Mouse (Mus musculus): Measurements from ENCODE around the gene Bclaf1. TPM values are rescaled to one million over a fixed set of nuclear protein-coding genes. Genes with fewer than 3 reads are reported as not detected.

Bclaf1 gene
- polyA plus RNA-seq, 1 experiment: 234 TPM

DNA sequence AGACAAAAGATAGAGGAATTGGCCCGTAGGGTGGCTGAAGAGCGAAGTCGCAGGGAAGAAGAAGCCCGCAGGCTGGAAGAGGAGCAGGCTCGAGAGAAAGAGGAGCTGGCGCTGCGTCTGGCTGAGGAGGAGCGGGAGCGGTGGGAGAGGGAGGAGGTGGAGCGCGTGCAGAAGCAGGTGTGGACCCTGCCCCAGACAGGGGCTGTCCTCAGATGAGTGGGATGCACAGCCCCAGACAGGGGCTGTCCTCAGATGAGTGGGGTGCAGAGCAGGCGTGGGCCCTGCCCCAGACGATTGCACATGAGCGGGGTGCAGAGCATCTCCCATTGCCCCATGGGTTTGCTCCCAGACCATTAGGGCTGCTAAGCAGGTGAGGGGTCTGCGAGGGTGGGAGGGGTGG lies 39.0 kb upstream of the Bclaf1 start:
- no peak overlapping the region for H3K27ac ChIP-seq (ENCODE audit: insufficient read depth, low read length)
- no peak overlapping the region for H3K9ac ChIP-seq (ENCODE audit: low read depth, poor library complexity, severe bottlenecking)
- TF ChIP-seq CTCF (IDR thresholded peaks at IDR 0.05; ENCODE audit: low read depth, low read length): no peak
- no peak for TF ChIP-seq EP300 (IDR thresholded peaks at IDR 0.05; ENCODE audit: insufficient read depth, low read depth, low read length)
- TF ChIP-seq POLR2A (IDR thresholded peaks at IDR 0.05; ENCODE audit: insufficient read depth, low read length): no peak
- H3K9me3 ChIP-seq (replicated peaks; ENCODE audit: control insufficient read depth, insufficient read depth, low read length, poor library complexity, severe bottlenecking): no peaks in the 10 kb centered on the region
- H3K4me3 ChIP-seq (ENCODE audit: low read depth, low read length): no peak overlapping the region
- peaks cover 30% of the 10 kb centered on the region for H3K36me3 ChIP-seq (ENCODE audit: control insufficient read depth, insufficient read depth, low read length, poor library complexity, severe bottlenecking)
- H3K27me3 ChIP-seq (ENCODE audit: control insufficient read depth, insufficient read depth, low read length, poor library complexity, severe bottlenecking): no peaks in the 10 kb centered on the region
- no peaks in the 10 kb centered on the region for H3K4me1 ChIP-seq (ENCODE audit: control insufficient read depth, insufficient read depth, low read length)

DNA sequence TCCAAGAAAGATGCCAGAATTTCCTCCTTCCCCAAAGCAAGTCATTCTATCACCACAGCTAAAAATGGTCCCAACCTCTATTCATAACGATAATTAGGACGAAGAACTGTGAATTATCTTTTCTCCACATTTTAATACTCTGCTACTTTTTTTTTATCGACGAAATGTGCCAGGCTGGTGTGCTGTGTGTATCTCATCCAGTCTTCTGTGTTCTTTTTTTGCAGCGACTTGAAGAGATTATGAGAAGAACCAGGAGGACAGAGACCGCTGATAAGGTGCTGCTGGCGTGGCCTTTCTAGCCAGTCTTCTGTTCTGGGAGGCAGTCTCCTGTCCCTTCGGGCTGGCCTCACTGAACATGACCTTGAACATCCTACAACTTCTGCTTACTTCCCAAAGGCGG lies 38.2 kb upstream of the Bclaf1 start:
- Histone ChIP-seq H3K9me3 (replicated peaks; ENCODE audit: control insufficient read depth, insufficient read depth, low read length, poor library complexity, severe bottlenecking) (no peaks in the 10 kb centered on the region), H3K27ac (ENCODE audit: insufficient read depth, low read length) (no peak overlapping the region), H3K4me1 (ENCODE audit: control insufficient read depth, insufficient read depth, low read length) (no peaks in the 10 kb centered on the region), H3K4me3 (ENCODE audit: low read depth, low read length) (no peak overlapping the region), H3K9ac (ENCODE audit: low read depth, poor library complexity, severe bottlenecking) (no peak overlapping the region), H3K27me3 (ENCODE audit: control insufficient read depth, insufficient read depth, low read length, poor library complexity, severe bottlenecking) (no peaks in the 10 kb centered on the region), H3K36me3 (ENCODE audit: control insufficient read depth, insufficient read depth, low read length, poor library complexity, severe bottlenecking) (peaks cover 33% of the 10 kb centered on the region)
- no peak for TF ChIP-seq CTCF (IDR thresholded peaks at IDR 0.05; ENCODE audit: low read depth, low read length)
- TF ChIP-seq EP300 (IDR thresholded peaks at IDR 0.05; ENCODE audit: insufficient read depth, low read depth, low read length): no peak
- no peak for TF ChIP-seq POLR2A (IDR thresholded peaks at IDR 0.05; ENCODE audit: insufficient read depth, low read length)

DNA sequence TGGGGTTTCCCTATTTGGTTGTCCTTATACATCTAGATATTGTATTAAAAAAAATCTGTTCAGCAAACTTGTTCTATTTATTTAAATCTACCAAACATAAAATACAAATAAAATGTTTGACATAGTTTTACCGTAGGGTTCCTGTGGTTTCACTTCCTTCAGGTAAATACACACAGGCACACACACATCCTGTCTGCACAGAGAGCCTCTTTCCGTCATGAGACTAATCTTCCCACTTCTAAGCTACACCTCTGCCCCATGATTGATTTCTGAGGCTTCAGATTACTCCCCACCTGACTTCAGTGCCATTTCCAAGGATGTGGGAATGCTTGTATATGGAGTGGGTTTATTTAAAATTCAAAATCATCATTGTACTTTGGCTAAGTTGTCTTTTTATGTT lies 30.8 kb upstream of the Bclaf1 start:
- Histone ChIP-seq H3K27ac (ENCODE audit: insufficient read depth, low read length) (no peak overlapping the region), H3K9me3 (replicated peaks; ENCODE audit: control insufficient read depth, insufficient read depth, low read length, poor library complexity, severe bottlenecking) (no peaks in the 10 kb centered on the region)
- TF ChIP-seq POLR2A (IDR thresholded peaks at IDR 0.05; ENCODE audit: insufficient read depth, low read length) (no peak), CTCF (IDR thresholded peaks at IDR 0.05; ENCODE audit: low read depth, low read length) (no peak), EP300 (IDR thresholded peaks at IDR 0.05; ENCODE audit: insufficient read depth, low read depth, low read length) (no peak)

DNA sequence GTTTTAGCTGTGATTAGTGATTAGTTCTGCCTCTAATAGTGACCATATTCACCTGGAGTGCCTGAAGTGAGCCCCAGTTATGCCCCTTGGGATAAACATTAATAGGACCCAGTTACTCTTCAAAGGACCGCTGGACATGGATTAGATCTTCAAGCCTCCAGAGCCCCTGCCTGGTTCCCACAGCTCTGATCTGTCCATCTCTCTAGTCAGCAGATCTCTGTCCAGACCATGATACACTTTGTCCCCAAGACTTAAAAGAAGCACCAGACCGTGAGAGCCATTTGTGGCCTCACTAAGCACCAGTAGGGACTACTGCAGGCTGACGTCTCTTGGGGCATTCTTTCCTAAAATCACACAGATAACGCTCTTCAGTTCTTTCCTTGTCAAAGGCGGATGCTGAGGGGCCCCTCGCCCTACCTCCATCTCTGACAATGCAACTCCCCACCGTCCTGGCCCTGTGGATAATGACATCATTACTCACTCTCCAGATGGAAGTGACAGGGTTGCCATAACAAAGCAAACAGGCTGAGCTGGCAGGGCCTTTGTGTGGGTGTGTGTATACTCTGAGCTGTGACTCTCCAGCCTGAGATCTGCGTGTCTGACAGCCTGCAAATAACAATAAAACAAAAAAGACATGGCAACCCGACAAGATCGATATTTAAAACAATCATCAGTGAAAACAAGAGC lies 26.8 kb upstream of the Bclaf1 start:
- no peak overlapping the region for H3K9ac ChIP-seq (ENCODE audit: low read depth, poor library complexity, severe bottlenecking)
- H3K36me3 ChIP-seq (ENCODE audit: control insufficient read depth, insufficient read depth, low read length, poor library complexity, severe bottlenecking): 0 out of 2 replicates have a peak, but pooled peaks cover 7% of the 10 kb centered on the region
- H3K27me3 ChIP-seq (ENCODE audit: control insufficient read depth, insufficient read depth, low read length, poor library complexity, severe bottlenecking): no peaks in the 10 kb centered on the region
- H3K9me3 ChIP-seq (replicated peaks; ENCODE audit: control insufficient read depth, insufficient read depth, low read length, poor library complexity, severe bottlenecking): no peaks in the 10 kb centered on the region
- peaks cover 5% of the 10 kb centered on the region for H3K4me1 ChIP-seq (ENCODE audit: control insufficient read depth, insufficient read depth, low read length)
- no peak for TF ChIP-seq CTCF (IDR thresholded peaks at IDR 0.05; ENCODE audit: low read depth, low read length)
- no peak for TF ChIP-seq POLR2A (IDR thresholded peaks at IDR 0.05; ENCODE audit: insufficient read depth, low read length)
- TF ChIP-seq EP300 (IDR thresholded peaks at IDR 0.05; ENCODE audit: insufficient read depth, low read depth, low read length): no peak
- H3K27ac ChIP-seq (ENCODE audit: insufficient read depth, low read length): no peak overlapping the region
- no peak overlapping the region for H3K4me3 ChIP-seq (ENCODE audit: low read depth, low read length)

More for the DNA sequence above, 30.8 kb upstream of the Bclaf1 start:
- H3K27me3 ChIP-seq (ENCODE audit: control insufficient read depth, insufficient read depth, low read length, poor library complexity, severe bottlenecking): no peaks in the 10 kb centered on the region
- H3K9ac ChIP-seq (ENCODE audit: low read depth, poor library complexity, severe bottlenecking): no peak overlapping the region
- H3K4me3 ChIP-seq (ENCODE audit: low read depth, low read length): no peak overlapping the region
- H3K4me1 ChIP-seq (ENCODE audit: control insufficient read depth, insufficient read depth, low read length): peaks cover 3% of the 10 kb centered on the region
- H3K36me3 ChIP-seq (ENCODE audit: control insufficient read depth, insufficient read depth, low read length, poor library complexity, severe bottlenecking): peaks cover 28% of the 10 kb centered on the region

DNA sequence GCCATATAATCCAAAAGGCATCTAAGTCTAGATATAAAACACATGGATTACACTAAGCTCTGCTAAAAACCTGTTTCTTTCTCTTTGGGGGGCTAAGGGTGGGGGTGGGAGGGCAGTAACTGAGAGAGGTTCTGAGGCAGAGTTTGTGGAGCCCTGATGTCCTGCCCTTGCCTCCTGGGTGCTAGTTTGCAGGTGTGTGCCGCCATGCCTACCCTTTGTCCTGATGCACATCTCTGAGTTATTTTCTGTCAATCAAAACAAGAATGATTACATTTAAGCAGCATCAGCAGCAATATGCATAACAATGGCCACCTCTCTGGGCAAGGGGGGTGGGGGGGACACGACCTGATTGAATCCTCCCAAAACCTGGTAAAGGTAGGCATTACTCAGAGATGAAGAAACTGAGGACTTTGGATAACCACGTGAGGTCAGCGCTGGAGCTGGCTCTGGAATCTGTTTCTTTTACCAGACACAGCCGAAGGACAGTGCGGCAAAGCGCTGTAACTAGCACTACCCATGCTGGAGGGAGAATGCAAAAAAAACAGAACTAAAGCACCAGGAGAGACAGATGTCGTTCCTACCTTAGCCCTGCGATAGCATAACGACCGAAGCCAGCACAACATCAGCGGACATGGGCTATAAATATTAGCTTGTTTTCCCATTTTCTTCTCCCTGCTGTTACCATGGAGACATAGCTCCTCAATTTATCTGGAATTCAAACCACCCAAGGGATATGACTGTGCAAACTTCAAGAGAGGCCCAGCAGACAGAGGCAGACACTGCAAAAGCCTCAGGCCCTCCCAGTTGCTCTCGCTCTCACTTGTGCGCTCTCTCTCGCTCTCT lies 26.1 kb upstream of the Bclaf1 start:
- Histone ChIP-seq H3K9ac (ENCODE audit: low read depth, poor library complexity, severe bottlenecking) (no peak overlapping the region), H3K27me3 (ENCODE audit: control insufficient read depth, insufficient read depth, low read length, poor library complexity, severe bottlenecking) (no peaks in the 10 kb centered on the region), H3K36me3 (ENCODE audit: control insufficient read depth, insufficient read depth, low read length, poor library complexity, severe bottlenecking) (0 out of 2 replicates have a peak, but pooled peaks cover 2% of the 10 kb centered on the region), H3K9me3 (replicated peaks; ENCODE audit: control insufficient read depth, insufficient read depth, low read length, poor library complexity, severe bottlenecking) (no peaks in the 10 kb centered on the region), H3K27ac (ENCODE audit: insufficient read depth, low read length) (no peak overlapping the region), H3K4me3 (ENCODE audit: low read depth, low read length) (no peak overlapping the region), H3K4me1 (ENCODE audit: control insufficient read depth, insufficient read depth, low read length) (peaks cover 5% of the 10 kb centered on the region)
- TF ChIP-seq CTCF (IDR thresholded peaks at IDR 0.05; ENCODE audit: low read depth, low read length): no peak
- TF ChIP-seq EP300 (IDR thresholded peaks at IDR 0.05; ENCODE audit: insufficient read depth, low read depth, low read length): no peak
- TF ChIP-seq POLR2A (IDR thresholded peaks at IDR 0.05; ENCODE audit: insufficient read depth, low read length): no peak

DNA sequence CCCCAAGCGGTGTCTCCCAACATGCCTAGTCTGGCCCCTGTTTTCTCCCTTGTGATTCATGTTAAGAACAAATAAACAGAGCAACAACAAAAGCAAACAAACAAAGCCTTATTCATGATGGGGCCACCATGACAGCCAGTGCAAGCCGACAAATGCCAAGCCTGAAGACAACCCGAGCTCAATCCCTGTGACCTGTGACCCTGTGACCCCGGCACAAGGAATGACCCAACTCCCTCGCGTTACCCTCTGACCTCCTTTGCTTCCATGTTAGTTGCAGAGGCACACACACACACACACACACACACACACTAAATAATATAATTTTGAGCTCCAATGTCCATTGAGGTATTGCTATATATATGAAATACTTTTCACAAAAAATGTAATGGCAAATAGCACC lies 24.9 kb upstream of the Bclaf1 start:
- TF ChIP-seq POLR2A (IDR thresholded peaks at IDR 0.05; ENCODE audit: insufficient read depth, low read length) (no peak), EP300 (IDR thresholded peaks at IDR 0.05; ENCODE audit: insufficient read depth, low read depth, low read length) (no peak), CTCF (IDR thresholded peaks at IDR 0.05; ENCODE audit: low read depth, low read length) (no peak)
- no peaks in the 10 kb centered on the region for H3K27me3 ChIP-seq (ENCODE audit: control insufficient read depth, insufficient read depth, low read length, poor library complexity, severe bottlenecking)
- H3K4me3 ChIP-seq (ENCODE audit: low read depth, low read length): no peak overlapping the region
- no peaks in the 10 kb centered on the region for H3K9me3 ChIP-seq (replicated peaks; ENCODE audit: control insufficient read depth, insufficient read depth, low read length, poor library complexity, severe bottlenecking)
- peaks cover 5% of the 10 kb centered on the region for H3K4me1 ChIP-seq (ENCODE audit: control insufficient read depth, insufficient read depth, low read length)
- H3K27ac ChIP-seq (ENCODE audit: insufficient read depth, low read length): no peak overlapping the region
- H3K36me3 ChIP-seq (ENCODE audit: control insufficient read depth, insufficient read depth, low read length, poor library complexity, severe bottlenecking): no peaks in the 10 kb centered on the region
- H3K9ac ChIP-seq (ENCODE audit: low read depth, poor library complexity, severe bottlenecking): no peak overlapping the region

Measured in ES-Bruce4 (cell line).